Mouse (Mus musculus): ENCODE data around the gene Dnmt3a. TPM values are rescaled to one million over a fixed set of nuclear protein-coding genes. Genes with fewer than 3 reads are reported as not detected.

Dnmt3a gene
- total RNA-seq, 2 experiments from 2014 or later = 70.3 to 82.5 TPM

GRCm38 (mm10) chr12:3791257-3791656, 14.6 kb upstream of the Dnmt3a start:
- no peak for DNase-seq (ENCODE audit: low spot score in 2 of 2)
- Histone ChIP-seq H3K27ac (peak overlapping the region; percentile 77), H3K4me3 (peak overlapping the region; percentile 57)
- TF ChIP-seq CTCF (conservative IDR thresholded peaks at IDR 0.05) = no peak

GRCm38 (mm10) chr12:3791732-3792131, 14.1 kb upstream of the Dnmt3a start:
- DNase-seq (ENCODE audit: low spot score in 2 of 2) = peak; percentile 96 to 98
- Histone ChIP-seq H3K4me3 (peak overlapping the region; percentile 57), H3K27ac (peak overlapping the region; percentile 85)
- TF ChIP-seq CTCF (conservative IDR thresholded peaks at IDR 0.05) = peak; percentile 96

- no peak for DNase-seq (ENCODE audit: low spot score in 2 of 2)
- H3K27ac ChIP-seq = peak overlapping the region; percentile 85
- TF ChIP-seq CTCF (conservative IDR thresholded peaks at IDR 0.05) = no peak
- peak overlapping the region; percentile 57 for H3K4me3 ChIP-seq
Observed at GRCm38 (mm10) chr12:3792248-3792647, 13.6 kb upstream of the Dnmt3a start.

GRCm38 (mm10) chr12:3795569-3795968, 10.2 kb upstream of the Dnmt3a start:
- no peak overlapping the region for H3K27ac ChIP-seq
- H3K4me3 ChIP-seq = no peak overlapping the region
- no peak for TF ChIP-seq CTCF (conservative IDR thresholded peaks at IDR 0.05)
- no peak for DNase-seq (ENCODE audit: low spot score in 2 of 2)

- no peak overlapping the region for H3K27ac ChIP-seq
- no peak overlapping the region for H3K4me3 ChIP-seq
- TF ChIP-seq CTCF (conservative IDR thresholded peaks at IDR 0.05) = no peak
- DNase-seq (ENCODE audit: low spot score in 2 of 2) = no peak
Observed at GRCm38 (mm10) chr12:3799551-3799950, 6.3 kb upstream of the Dnmt3a start.

GRCm38 (mm10) chr12:3806271-3806684, 471 bp downstream of the Dnmt3a start:
- peak in 1 of 2 experiments; percentile 72 for DNase-seq (ENCODE audit: low spot score in 2 of 2)
- H3K4me3 ChIP-seq = peak overlapping the region; percentile 82
- peak; percentile 84 for TF ChIP-seq CTCF (conservative IDR thresholded peaks at IDR 0.05)
- H3K27ac ChIP-seq = peak overlapping the region; percentile 97

- Histone ChIP-seq H3K27ac (peak overlapping the region; percentile 97), H3K4me3 (peak overlapping the region; percentile 82)
- TF ChIP-seq CTCF (conservative IDR thresholded peaks at IDR 0.05) = no peak
- peak; percentile 72 to 78 for DNase-seq (ENCODE audit: low spot score in 2 of 2)
Observed at GRCm38 (mm10) chr12:3806703-3807547, 1.1 kb downstream of the Dnmt3a start.

GRCm38 (mm10) chr12:3807548-3808395, 2.0 kb downstream of the Dnmt3a start:
- TF ChIP-seq CTCF (conservative IDR thresholded peaks at IDR 0.05) = no peak
- peak in 1 of 2 experiments; percentile 61 for DNase-seq (ENCODE audit: low spot score in 2 of 2)
- peak overlapping the region; percentile 89 for H3K4me3 ChIP-seq
- peak overlapping the region; percentile 97 for H3K27ac ChIP-seq

GRCm38 (mm10) chr12:3808396-3808981, 2.7 kb downstream of the Dnmt3a start:
- no peak for TF ChIP-seq CTCF (conservative IDR thresholded peaks at IDR 0.05)
- no peak for DNase-seq (ENCODE audit: low spot score in 2 of 2)
- Histone ChIP-seq H3K27ac (peak overlapping the region; percentile 97), H3K4me3 (peak overlapping the region; percentile 89)

GRCm38 (mm10) chr12:3809520-3810180, 3.8 kb downstream of the Dnmt3a start:
- Histone ChIP-seq H3K4me3 (no peak overlapping the region; the same call in 1 of the 2 replicates), H3K27ac (peak overlapping the region; percentile 68; the same call in 1 of the 2 replicates)
- no peak for DNase-seq (ENCODE audit: low spot score in 2 of 2)
- no peak for TF ChIP-seq CTCF (conservative IDR thresholded peaks at IDR 0.05)

GRCm38 (mm10) chr12:3810455-3810854, 4.6 kb downstream of the Dnmt3a start:
- no peak for TF ChIP-seq CTCF (conservative IDR thresholded peaks at IDR 0.05)
- H3K4me3 ChIP-seq = peak overlapping the region; percentile 10; the same call in 1 of the 2 replicates
- DNase-seq (ENCODE audit: low spot score in 2 of 2) = no peak
- H3K27ac ChIP-seq = peak overlapping the region; percentile 68; the same call in 1 of the 2 replicates

- no peak for DNase-seq (ENCODE audit: low spot score in 2 of 2)
- Histone ChIP-seq H3K27ac (peak overlapping the region; percentile 68; the same call in 1 of the 2 replicates), H3K4me3 (no peak overlapping the region)
- no peak for TF ChIP-seq CTCF (conservative IDR thresholded peaks at IDR 0.05)
Observed at GRCm38 (mm10) chr12:3811596-3811995, 5.8 kb downstream of the Dnmt3a start.
